Mouse (Mus musculus): ENCODE measurements around the gene F2r.
A peak's percentile ranks its signal among the peaks of the same experiment; 100 is the strongest.

The F2r gene

GRCm38 (mm10) chr13:95618309-95618712 is at the start of gene F2r:
TSS of gene F2r (minus strand) at chr13:95618487.
- peak; percentile 25 to 51 for DNase-seq (ENCODE audit: low spot score in 2 of 2)

- no peak for DNase-seq (ENCODE audit: low spot score in 2 of 2)
These were observed 49.0 kb upstream of the F2r start for GRCm38 (mm10) chr13:95667260-95667659.

GRCm38 (mm10) chr13:95665644-95666356 is 47.5 kb upstream of the F2r start:
- no peak for DNase-seq (ENCODE audit: low spot score in 2 of 2)

GRCm38 (mm10) chr13:95663834-95664233 is 45.5 kb upstream of the F2r start:
- no peak for DNase-seq (ENCODE audit: low spot score in 2 of 2)

GRCm38 (mm10) chr13:95659432-95659831 is 41.1 kb upstream of the F2r start:
- DNase-seq (ENCODE audit: low spot score in 2 of 2), result no peak

- DNase-seq (ENCODE audit: low spot score in 2 of 2), result no peak
These were observed 38.9 kb upstream of the F2r start for GRCm38 (mm10) chr13:95657171-95657570.

GRCm38 (mm10) chr13:95655284-95655683 is 37.0 kb upstream of the F2r start:
- no peak for DNase-seq (ENCODE audit: low spot score in 2 of 2)

GRCm38 (mm10) chr13:95653696-95654095 is 35.4 kb upstream of the F2r start:
- DNase-seq (ENCODE audit: low spot score in 2 of 2), result no peak

- DNase-seq (ENCODE audit: low spot score in 2 of 2), result no peak
These were observed 33.8 kb upstream of the F2r start for GRCm38 (mm10) chr13:95651870-95652668.

- no peak for DNase-seq (ENCODE audit: low spot score in 2 of 2)
These were observed 31.7 kb upstream of the F2r start for GRCm38 (mm10) chr13:95649941-95650340.

GRCm38 (mm10) chr13:95647248-95647647 is 29.0 kb upstream of the F2r start:
- no peak for DNase-seq (ENCODE audit: low spot score in 2 of 2)

- DNase-seq (ENCODE audit: low spot score in 2 of 2), result no peak
These were observed 28.4 kb upstream of the F2r start for GRCm38 (mm10) chr13:95646687-95647111.

GRCm38 (mm10) chr13:95643740-95644139 is 25.5 kb upstream of the F2r start:
- DNase-seq (ENCODE audit: low spot score in 2 of 2), result no peak

- DNase-seq (ENCODE audit: low spot score in 2 of 2), result no peak
These were observed 23.0 kb upstream of the F2r start for GRCm38 (mm10) chr13:95641061-95641986.

- no peak for DNase-seq (ENCODE audit: low spot score in 2 of 2)
These were observed 22.1 kb upstream of the F2r start for GRCm38 (mm10) chr13:95640408-95640807.

GRCm38 (mm10) chr13:95639336-95640116 is 21.2 kb upstream of the F2r start:
- no peak for DNase-seq (ENCODE audit: low spot score in 2 of 2)

GRCm38 (mm10) chr13:95638894-95639293 is 20.6 kb upstream of the F2r start:
- no peak for DNase-seq (ENCODE audit: low spot score in 2 of 2)

GRCm38 (mm10) chr13:95637737-95638136 is 19.4 kb upstream of the F2r start:
- DNase-seq (ENCODE audit: low spot score in 2 of 2), result no peak

GRCm38 (mm10) chr13:95635301-95635700 is 17.0 kb upstream of the F2r start:
- no peak for DNase-seq (ENCODE audit: low spot score in 2 of 2)

- DNase-seq (ENCODE audit: low spot score in 2 of 2), result no peak
These were observed 16.2 kb upstream of the F2r start for GRCm38 (mm10) chr13:95634451-95634850.

GRCm38 (mm10) chr13:95633384-95633783 is 15.1 kb upstream of the F2r start:
- DNase-seq (ENCODE audit: low spot score in 2 of 2), result no peak

Measured in frontal cortex, postnatal 14 days (tissue).